Mouse (Mus musculus): Measurements from ENCODE around the gene Peli2.

GRCm38 (mm10) chr14:48295815-48296271, 175.2 kb downstream of the Peli2 start:
- TF ChIP-seq CTCF (IDR thresholded peaks at IDR 0.05; ENCODE audit: control insufficient read depth, insufficient read depth, low read length) (no peak), POLR2A (IDR thresholded peaks at IDR 0.05; ENCODE audit: borderline replicate concordance, control insufficient read depth, low read depth, low read length) (no peak)

Measured in bone marrow, adult 2 months (tissue).